Mouse (Mus musculus) T-helper 2 cell (primary cell): ENCODE results near the gene Vmn1r80.
"Not testable (repeated sequence)": the region's sequence is repeated elsewhere in the genome, so short reads cannot be mapped to it uniquely, and the experiment has no call there.

Experiments
- in situ Hi-C: fragments of 300-600 bp; cut with MboI, MseI; formaldehyde crosslinking; loops from one replicate; pipeline ENCODE4 v1.15.1; 2025; ENCODE audit warnings: high pct_unique_total_duplicates

Vmn1r80 gene

GRCm38 (mm10) chr7:12188986-12189385 lies at the start of gene Vmn1r80:
Gene Vmn1r80 (plus strand): TSS chr7:12189286.
- in situ Hi-C loops: no loop called here

- in situ Hi-C loops: no loop called here
Observed at GRCm38 (mm10) chr7:12149957-12150356, 39.1 kb upstream of the Vmn1r80 start, which contains the start of gene Vmn1r78. Gene Vmn1r78 (plus strand): TSS chr7:12150257.

GRCm38 (mm10) chr7:12156463-12156862 lies 32.6 kb upstream of the Vmn1r80 start:
- in situ Hi-C loops: not testable (repeated sequence)

- in situ Hi-C loops: not testable (repeated sequence)
Observed at GRCm38 (mm10) chr7:12170979-12171378, 18.1 kb upstream of the Vmn1r80 start, which contains the start of gene Vmn1r79. Gene Vmn1r79 (plus strand): TSS chr7:12171279.

GRCm38 (mm10) chr7:12172926-12173325 lies 16.2 kb upstream of the Vmn1r80 start:
- in situ Hi-C loops: not testable (repeated sequence)

- in situ Hi-C loops: no loop called here
Observed at GRCm38 (mm10) chr7:12204141-12204540, 15.1 kb downstream of the Vmn1r80 start.
